Mouse (Mus musculus) cortical plate, adult 2 months (tissue): ENCODE results near the gene Zbtb5.

Experiments used
- CTCF ChIP-seq: fragments of 200-500 bp; IDR thresholded peaks from 2 replicates; pipeline ENCODE4 v1.5.1; 2011; ENCODE audit warnings: mild to moderate bottlenecking, control low read depth, low read length; ENCODE audit not compliant: insufficient read depth; ENCODE audit errors: extremely low read depth
- POLR2A ChIP-seq: fragments of 200-500 bp; IDR thresholded peaks from 2 replicates; pipeline ENCODE4 v1.6.1; 2011; ENCODE audit warnings: mild to moderate bottlenecking, low read length, control low read depth; ENCODE audit not compliant: insufficient read depth; ENCODE audit errors: extremely low read depth

DNA sequence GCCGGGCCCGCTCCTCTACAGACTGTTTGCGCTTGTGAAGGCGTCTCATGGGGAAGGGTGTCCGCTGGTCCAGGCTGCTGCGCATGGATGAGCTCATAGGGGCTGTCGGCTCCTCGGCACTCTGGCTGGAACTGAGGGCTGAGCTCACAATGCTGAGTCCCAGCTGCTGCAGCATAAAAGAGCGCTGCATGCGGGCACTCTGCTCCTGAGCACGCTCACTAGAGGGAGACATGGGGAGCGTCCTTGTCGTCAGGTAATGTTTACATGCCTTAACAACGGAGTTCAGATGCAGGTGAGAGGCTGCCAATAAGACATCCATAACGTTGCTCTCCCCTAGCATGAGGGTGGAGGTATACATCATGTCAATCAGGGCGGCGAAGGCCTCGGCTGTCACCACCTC is 17.4 kb downstream of the Zbtb5 start:
- no peak for TF ChIP-seq CTCF
- no peak for TF ChIP-seq POLR2A
